Mouse (Mus musculus): ENCODE data around the gene Pom121.
A peak's percentile ranks its signal among the peaks of the same experiment; 100 is the strongest.

Gene Pom121

DNA sequence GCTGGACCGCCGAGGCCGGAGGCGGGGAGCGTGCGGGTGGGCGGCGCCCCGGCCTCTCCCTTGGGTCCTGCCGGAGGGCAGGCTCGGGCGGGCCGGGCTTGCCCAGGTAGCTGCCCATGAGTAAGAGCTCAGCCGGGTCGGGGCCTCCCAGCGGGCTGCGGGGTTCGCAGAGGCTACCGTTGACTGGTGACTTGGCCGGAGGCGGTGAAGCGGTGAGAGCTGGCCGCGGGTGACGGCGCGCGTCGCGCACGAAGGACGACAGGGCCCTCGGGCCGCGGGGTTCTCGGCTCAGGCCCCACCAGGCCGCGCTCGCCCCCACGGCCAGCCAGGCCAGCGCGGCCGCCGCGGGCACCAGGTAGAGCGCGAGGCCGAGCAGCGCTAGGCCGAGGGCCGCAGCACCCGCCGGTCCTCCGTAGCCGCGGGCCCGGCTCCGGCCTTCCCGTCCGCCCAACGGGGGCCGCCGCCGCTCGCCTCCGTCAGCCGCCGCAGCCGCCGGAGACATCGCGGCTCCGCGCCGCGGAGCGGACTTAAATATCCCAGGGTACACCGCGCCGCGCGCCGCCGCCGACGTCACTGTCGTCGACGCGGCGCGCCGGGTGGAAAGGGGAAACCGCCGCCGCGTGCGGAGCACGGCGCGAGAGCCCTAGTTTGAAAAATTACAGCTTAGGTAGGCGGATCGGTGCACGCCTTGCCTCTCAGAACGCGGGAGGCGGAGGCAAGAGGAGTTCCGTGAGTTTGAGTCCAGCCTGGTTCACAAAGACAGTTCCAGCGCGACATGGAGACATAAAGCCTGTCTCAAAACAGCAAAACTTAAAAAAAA, at the start of gene Pom121:
Gene Pom121, minus strand, starts transcription at position 543 of the 820 bp plus-strand sequence.
- peak; percentile 75 to 79 for DNase-seq (ENCODE audit: low spot score in 2 of 2)

GRCm38 (mm10) chr5:135442430-135442829, 48.1 kb upstream of the Pom121 start:
- DNase-seq (ENCODE audit: low spot score in 2 of 2): no peak

DNA sequence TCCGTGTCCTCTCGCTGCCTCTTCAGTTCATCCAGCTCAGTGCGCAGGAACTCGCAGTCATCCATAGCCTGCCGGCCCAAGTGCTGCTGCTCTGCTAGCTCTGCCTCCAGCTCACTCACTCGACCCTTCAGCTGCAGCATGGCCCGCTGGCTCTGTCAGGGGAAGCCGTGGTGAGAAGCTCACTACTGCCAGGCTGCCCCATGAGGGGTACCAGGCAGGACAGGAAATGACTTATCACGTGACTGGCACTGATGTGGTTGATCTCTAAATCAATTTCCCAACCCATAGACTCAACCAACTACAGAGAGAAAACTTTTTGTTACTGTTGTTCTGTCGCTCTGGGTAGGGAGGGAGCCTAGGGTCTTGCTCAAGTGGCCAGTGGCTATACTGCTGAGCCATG, 40.7 kb upstream of the Pom121 start:
- DNase-seq (ENCODE audit: low spot score in 2 of 2): no peak

GRCm38 (mm10) chr5:135433861-135434260, 39.5 kb upstream of the Pom121 start:
- no peak for DNase-seq (ENCODE audit: low spot score in 2 of 2)

DNA sequence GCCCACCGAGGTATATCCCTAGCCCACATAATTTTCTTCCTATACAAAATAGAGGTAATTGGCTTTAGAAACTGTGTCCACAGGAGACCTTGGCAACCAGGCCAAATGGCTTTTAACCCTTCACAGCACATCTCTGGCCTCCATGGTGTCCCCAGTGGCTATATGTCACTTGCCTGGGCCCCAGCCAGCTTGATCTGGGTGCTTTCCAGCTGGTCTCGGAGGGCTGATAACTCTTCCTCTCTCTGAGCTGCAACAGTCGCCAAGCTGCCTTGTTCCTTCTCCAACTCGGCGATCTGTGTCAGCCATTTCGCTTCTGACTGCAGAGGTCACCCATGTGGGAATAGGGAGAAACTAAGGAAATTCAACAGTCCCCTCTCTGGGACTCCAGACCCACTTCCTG, 36.8 kb upstream of the Pom121 start:
- DNase-seq (ENCODE audit: low spot score in 2 of 2): no peak

GRCm38 (mm10) chr5:135428786-135429185, 34.4 kb upstream of the Pom121 start:
- DNase-seq (ENCODE audit: low spot score in 2 of 2): no peak

DNA sequence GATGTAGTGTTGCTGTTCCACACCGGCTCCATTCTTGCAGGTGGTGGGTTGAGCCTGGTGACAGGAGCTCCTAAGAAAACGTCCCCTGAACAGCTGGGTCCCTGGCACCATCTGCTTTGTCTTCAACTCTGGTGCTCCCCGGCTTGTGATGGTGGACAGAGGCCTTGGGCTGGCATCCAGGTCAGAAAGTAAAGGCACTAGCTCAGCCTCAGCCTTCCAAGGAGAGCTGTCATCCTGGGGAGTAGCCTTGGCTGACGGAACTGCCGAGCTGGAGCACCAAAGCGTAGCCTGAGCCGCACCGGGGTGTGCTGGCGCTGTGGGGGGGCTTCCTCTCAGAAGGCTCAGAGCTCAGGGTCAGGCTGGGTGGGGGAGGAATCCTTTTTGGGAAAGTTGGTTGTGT, 15.9 kb upstream of the Pom121 start:
- no peak for DNase-seq (ENCODE audit: low spot score in 2 of 2)

DNA sequence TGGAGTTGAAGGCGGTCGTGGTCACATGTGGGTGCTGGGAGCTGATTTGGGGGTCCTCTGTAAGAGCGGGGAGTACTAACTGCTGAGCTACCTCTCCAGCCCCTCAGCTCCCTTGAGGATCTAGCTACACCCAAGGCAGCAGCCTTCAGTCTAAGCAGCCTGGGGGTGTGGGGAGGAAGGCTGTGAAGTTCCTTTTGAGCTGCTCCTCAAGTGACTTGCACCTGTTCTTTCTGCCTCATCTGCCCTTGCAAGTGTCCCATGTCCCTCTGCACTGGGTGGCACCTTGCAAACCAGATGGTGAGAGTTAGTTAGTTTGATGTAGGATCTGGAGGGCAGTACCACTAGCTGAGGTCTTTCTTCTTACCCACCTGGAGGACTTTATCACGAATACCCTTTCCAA, 13.8 kb upstream of the Pom121 start:
- DNase-seq (ENCODE audit: low spot score in 2 of 2): no peak

DNA sequence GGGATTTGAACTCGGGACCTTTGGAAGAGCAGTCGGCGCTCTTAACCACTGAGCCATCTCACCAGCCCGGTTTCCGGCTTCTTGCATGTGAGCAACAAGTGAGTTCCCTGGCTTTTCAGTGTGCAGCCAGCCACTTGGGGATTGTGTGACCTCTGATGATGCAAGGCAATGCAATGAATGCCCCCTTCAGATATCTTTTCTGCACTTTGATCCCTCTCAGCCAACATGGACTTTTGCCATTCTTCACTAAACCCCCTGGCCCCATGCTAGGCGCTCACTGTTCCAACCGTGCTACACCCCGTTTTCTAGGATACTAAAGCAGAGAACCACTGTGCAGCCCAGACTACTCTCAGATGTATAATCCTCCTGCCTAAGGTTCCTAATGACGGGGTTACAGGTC, 11.1 kb upstream of the Pom121 start:
- no peak for DNase-seq (ENCODE audit: low spot score in 2 of 2)

GRCm38 (mm10) chr5:135404623-135405022, 10.3 kb upstream of the Pom121 start:
- DNase-seq (ENCODE audit: low spot score in 2 of 2): no peak

DNA sequence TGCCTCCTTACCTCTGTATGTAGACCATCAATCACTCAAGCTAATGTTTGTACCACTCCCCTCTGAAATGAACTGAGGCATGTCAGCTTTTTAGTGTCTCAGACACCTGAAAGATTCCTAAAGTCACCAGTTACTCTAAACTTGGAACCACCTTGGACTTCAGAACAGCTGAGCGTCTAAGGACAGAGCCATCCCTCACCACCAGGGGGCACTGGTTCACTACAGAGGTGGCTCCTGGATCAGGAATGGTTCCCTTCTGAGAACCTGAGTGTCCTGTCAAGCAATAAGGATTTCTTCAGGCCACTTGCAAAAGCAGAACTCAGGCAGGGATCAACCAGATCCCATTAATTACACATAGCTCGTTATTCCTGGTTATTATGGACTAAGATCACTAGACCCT, 5.9 kb upstream of the Pom121 start:
- peak; percentile 56 to 86 for DNase-seq (ENCODE audit: low spot score in 2 of 2)

DNA sequence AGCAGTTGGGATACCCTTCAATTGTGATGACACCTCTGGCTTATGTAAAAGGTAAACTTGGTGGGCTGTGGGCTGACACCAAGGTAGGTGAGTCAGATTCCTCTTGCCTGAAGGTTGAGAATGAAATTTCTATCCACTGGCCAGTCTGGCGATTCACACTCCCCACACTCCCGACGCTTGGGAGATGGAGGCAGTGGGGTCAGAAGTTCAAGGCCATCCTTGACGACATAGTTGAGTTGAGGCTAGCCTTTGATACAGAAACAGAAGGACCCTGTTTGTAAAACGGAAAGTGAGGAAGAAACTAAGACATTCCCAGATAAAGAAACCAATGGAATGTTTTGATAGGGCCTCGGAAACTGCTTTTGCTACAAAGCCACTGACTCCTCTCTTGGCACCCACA, 5.0 kb upstream of the Pom121 start:
- DNase-seq (ENCODE audit: low spot score in 2 of 2): no peak

GRCm38 (mm10) chr5:135395826-135396225, 1.5 kb upstream of the Pom121 start:
- no peak for DNase-seq (ENCODE audit: low spot score in 2 of 2)

GRCm38 (mm10) chr5:135383771-135384170, 10.6 kb downstream of the Pom121 start:
- no peak for DNase-seq (ENCODE audit: low spot score in 2 of 2)

DNA sequence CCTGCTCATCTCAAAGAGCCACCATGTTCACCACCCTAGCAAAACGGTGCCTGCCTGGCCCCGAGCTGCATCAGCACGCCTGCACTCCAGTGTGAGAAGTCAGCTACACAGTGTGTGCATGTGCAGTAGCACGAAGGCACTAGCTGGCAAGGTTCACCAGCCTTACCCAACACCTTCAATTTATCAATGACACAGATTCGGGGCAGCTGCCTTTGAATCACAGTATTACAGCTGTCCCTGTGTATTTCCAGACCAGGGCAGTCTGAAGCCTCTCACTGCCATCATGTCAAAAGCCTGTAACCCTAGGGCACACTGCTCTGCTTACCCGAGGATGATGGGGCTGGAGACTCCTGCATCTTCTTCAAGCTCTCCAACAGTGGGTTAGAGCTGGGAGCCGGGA, 11.6 kb downstream of the Pom121 start:
- DNase-seq (ENCODE audit: low spot score in 2 of 2): no peak

- no peak for DNase-seq (ENCODE audit: low spot score in 2 of 2)
These were observed 12.9 kb downstream of the Pom121 start for GRCm38 (mm10) chr5:135381356-135381925.

- no peak for DNase-seq (ENCODE audit: low spot score in 2 of 2)
These were observed 13.7 kb downstream of the Pom121 start for GRCm38 (mm10) chr5:135380681-135381080.

- no peak for DNase-seq (ENCODE audit: low spot score in 2 of 2)
These were observed 18.0 kb downstream of the Pom121 start for GRCm38 (mm10) chr5:135376341-135376740.

DNA sequence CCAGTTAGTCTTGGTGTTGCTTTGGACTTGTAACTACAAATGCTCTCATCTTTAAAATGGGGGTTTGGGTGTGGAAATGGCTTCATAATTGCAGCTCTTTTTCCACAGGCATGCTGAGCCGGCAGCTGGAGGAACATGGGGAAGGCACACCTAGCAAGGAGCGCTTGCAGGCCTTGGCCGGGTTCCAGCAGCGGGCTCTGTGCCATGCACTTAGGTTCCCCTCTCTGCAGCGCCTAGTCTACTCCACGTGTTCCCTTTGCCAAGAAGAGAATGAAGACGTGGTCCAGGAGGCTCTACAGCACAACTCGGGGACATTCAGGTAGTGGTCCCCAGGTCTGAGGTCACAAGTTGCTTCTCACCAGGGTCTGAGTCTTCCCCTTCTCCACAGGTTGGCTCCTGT, 19.2 kb downstream of the Pom121 start:
- DNase-seq (ENCODE audit: low spot score in 2 of 2): no peak

DNA sequence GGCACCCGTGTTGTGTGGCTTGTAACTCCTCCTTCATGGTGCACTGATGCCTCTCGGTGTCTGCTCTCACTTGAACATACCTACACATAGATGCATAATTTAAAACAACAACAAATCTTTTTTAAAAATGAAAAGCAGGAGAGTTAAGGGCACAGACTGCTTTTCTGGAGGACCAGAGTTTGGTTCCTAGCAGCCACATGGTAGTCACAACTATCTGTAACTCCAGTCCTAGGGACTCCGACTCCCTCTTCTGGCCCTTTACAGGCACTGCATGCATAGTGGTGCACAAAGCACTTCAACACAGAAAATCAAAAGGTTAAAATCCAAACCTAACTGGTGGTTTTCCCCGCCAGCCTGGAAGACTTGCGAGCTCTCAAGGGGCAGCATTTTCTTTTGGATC, 20.7 kb downstream of the Pom121 start:
- DNase-seq (ENCODE audit: low spot score in 2 of 2): no peak

- no peak for DNase-seq (ENCODE audit: low spot score in 2 of 2)
These were observed 23.2 kb downstream of the Pom121 start for GRCm38 (mm10) chr5:135371195-135371594.

DNA sequence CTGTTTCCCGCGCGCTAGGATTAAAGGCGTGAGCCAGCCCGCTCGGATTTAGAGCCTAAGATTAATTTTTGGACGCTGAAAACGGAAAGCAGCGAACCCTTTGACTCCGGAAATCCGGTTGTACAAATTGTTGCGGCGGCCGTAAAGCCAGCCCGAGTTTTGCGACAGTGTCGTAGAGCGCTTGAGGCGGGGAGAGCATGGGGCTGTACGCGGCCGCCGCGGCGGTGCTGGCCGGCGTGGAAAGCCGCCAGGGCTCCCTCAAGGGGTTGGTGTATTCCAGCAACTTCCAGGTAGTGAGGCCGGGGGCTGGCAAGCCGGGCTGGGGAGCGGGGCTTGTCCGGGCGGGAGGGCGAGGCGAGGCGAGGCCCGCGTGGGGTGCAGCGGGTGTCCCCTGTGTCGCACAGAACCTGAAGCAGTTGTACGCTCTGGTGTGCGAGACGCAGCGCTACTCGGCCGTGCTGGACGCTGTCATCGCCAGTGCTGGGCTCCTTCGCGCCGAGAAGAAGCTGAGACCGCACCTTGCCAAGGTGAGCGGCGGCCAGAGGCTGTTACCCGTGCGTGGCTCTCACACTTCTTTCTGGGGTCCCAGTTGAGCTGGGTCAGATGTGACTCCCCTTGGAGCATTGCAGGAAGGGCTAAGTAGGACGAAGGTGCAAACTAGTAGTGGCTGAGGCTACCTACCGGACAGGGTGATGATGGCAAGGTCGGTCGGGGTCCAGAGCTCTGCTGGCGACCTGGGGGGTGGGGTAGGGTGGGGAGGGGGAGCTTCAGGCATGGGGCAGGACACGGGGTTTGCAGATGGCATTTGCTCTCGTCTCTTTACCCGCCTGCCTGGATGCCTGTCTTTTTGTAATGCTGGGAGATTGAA, 24.3 kb downstream of the Pom121 start, which contains the start of gene Nsun5:
Gene Nsun5, plus strand, starts transcription at position 167 of the 868 bp plus-strand sequence.
- peak; percentile 88 to 97 for DNase-seq (ENCODE audit: low spot score in 2 of 2)
